Mouse (Mus musculus) stomach, embryonic 16.5 days (tissue): ENCODE measurements at regions not wholly inside any gene's neighbourhood (a gene's known extent, or its start where the extent isn't known, plus 50 kb on each side); places are given as distances from the start of the nearest gene placed in this dataset.

Source experiments
- ATAC-seq: fragments of 200-750 bp; cut with Nextera tagmentation; 2 replicates; pipeline ENCODE4 v1.8.0; 2017; ENCODE audit warnings: moderate number of reproducible peaks, moderate TSS enrichment; ENCODE audit not compliant: insufficient read depth, low FRiP score
- H3K27ac ChIP-seq: fragments of 300-500 bp; sonication (generic); 2 replicates; pipeline ENCODE4 v1.5.1; 2014; ENCODE audit warnings: low read length
- H3K27me3 ChIP-seq: fragments of 300-500 bp; sonication (generic); 2 replicates; pipeline ENCODE4 v1.6.1; 2014; ENCODE audit warnings: low read length, control low read depth, mixed read lengths; ENCODE audit not compliant: control insufficient read depth, insufficient read depth
- H3K36me3 ChIP-seq: fragments of 300-500 bp; sonication (generic); 2 replicates; pipeline ENCODE4 v1.6.1; 2014; ENCODE audit warnings: low read length; ENCODE audit not compliant: control insufficient read depth, insufficient read depth
- H3K4me1 ChIP-seq: fragments of 300-500 bp; sonication (generic); 2 replicates; pipeline ENCODE4 v1.6.1; 2014; ENCODE audit warnings: low read length, control low read depth, mixed read lengths; ENCODE audit not compliant: control insufficient read depth, insufficient read depth
- H3K4me2 ChIP-seq: fragments of 300-500 bp; sonication (generic); 2 replicates; pipeline ENCODE4 v1.6.1; 2014; ENCODE audit warnings: low read depth, low read length, mixed read lengths
- H3K4me3 ChIP-seq: fragments of 300-500 bp; sonication (generic); replicated peaks from 2 replicates; pipeline ENCODE4 v1.5.1; 2014; ENCODE audit warnings: mild to moderate bottlenecking, low read length
- H3K9ac ChIP-seq: fragments of 300-500 bp; sonication (generic); 2 replicates; pipeline ENCODE4 v1.6.1; 2014; ENCODE audit warnings: low read length
- H3K9me3 ChIP-seq: fragments of 300-500 bp; sonication (generic); replicated peaks from 2 replicates; pipeline ENCODE4 v1.6.1; 2016; ENCODE audit warnings: low read length, control low read depth; ENCODE audit not compliant: control insufficient read depth
- WGBS: fragments of 180-500 bp; shearing (Covaris S2); extraction: QIAGEN DNeasy Blood & Tissue Kit; methylation state at CpG from one replicate; pipeline ENCODE4 v1.1.7; 2014; 5-methylcytosine and 5-hydroxymethylcytosine counted together

DNA sequence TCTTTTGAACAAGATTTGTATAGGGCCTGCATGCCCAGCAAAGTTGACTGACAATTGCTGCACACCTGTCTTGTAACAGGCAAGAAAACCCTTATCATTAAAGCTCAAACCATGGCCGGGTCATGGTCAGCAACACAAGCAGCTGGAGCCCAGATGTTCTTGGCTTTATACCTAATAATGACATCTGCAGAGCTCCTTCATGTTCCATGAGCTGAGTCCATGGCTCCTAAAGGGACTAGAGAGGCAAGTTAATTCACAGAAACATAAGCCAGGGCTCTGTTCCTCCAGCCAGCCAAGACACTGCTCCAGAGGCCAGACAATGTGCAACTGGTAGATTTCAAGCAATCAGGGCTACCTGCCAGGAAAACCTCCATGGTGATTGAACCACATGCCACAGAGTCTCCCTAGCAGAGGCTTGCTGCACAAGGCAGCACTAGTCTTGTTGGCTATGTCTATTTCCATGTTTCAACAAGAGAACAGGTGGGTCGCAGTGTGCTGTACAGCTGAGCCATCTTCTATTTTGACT is 259.1 kb downstream of the Lrriq3 start:
- no peak overlapping the region for H3K4me2 ChIP-seq
- H3K4me3 ChIP-seq = no peak overlapping the region
- WGBS = 79% methylated on average over 2 of the region's 2 CpGs
- H3K9me3 ChIP-seq = no peaks in the 10 kb centered on the region
- H3K27ac ChIP-seq = no peak overlapping the region
- no peaks in the 10 kb centered on the region for H3K36me3 ChIP-seq
- H3K4me1 ChIP-seq = no peaks in the 10 kb centered on the region
- no peak overlapping the region for H3K9ac ChIP-seq
- no peaks in the 10 kb centered on the region for H3K27me3 ChIP-seq
- ATAC-seq = no peak

DNA sequence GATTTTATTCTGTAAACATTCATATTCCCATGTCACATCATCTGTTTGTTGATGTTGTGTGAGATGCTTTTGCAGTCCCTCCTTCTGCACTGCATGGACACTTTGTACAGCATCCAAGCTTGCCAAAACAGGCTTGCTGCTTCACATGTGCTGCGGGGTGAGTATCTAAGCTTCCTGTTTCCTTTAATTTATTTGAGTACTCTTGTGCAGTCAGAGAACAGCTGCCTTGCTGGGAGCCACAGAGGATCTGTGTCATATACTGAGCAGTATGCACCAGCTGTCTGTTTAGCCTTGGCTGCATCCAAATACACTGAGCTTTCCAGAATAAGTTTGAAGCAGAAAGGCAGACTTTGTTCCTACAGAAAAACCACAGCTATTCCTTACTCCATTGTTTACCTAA is 267.2 kb downstream of the Lrriq3 start:
- Histone ChIP-seq H3K27ac (no peak overlapping the region), H3K9ac (no peak overlapping the region), H3K4me1 (no peaks in the 10 kb centered on the region), H3K27me3 (no peaks in the 10 kb centered on the region), H3K4me2 (no peak overlapping the region), H3K36me3 (no peaks in the 10 kb centered on the region), H3K4me3 (no peak overlapping the region), H3K9me3 (no peaks in the 10 kb centered on the region)
- WGBS = 47% methylated on average over 1 of the region's 1 CpGs
- ATAC-seq = peak; percentile 53; the same call in 1 of the 2 replicates

DNA sequence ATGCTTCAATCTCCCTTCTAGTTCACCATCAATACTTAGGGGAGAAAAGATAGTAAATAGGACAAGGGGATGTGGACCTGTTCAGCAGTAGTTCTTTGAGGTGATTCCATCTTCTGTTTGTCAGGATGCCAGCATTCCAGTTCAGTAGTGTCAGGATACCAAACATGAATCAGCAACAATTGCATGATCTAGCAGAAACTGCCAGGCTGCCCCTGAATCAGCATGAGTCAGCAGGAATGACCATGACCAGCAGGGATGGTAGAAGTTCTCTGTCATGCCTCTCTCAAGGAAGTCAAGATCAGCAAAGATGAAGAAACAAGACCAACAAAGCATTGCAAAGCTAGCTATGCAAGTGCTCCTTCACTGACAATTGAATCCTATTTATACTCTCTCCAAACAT is 277.5 kb downstream of the Lrriq3 start:
- Histone ChIP-seq H3K4me3 (no peak overlapping the region), H3K9ac (no peak overlapping the region), H3K27ac (no peak overlapping the region), H3K27me3 (no peaks in the 10 kb centered on the region), H3K4me1 (no peaks in the 10 kb centered on the region), H3K9me3 (no peaks in the 10 kb centered on the region), H3K4me2 (no peak overlapping the region), H3K36me3 (no peaks in the 10 kb centered on the region)
- no peak for ATAC-seq

DNA sequence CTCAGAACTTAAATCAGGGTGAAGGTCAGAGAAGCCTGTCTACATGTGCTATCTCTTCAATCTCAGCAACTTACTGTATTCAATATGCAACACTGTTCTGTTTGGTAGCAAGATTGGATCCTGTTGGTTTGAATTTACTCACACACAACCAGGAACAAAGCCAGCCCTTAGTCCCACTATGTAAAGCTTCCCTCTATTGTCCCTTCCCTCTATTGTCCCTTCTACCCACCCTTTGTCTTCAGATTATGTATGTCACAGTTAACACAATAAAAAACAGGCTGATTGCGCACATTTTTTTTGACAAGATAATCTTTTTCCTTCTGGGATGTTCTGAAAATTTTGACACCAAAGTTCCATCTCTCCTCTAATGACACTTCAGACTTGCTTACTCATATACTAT is 280.4 kb downstream of the Lrriq3 start:
- Histone ChIP-seq H3K4me1 (no peaks in the 10 kb centered on the region), H3K9ac (no peak overlapping the region), H3K27me3 (no peaks in the 10 kb centered on the region), H3K4me3 (no peak overlapping the region), H3K9me3 (no peaks in the 10 kb centered on the region), H3K36me3 (no peaks in the 10 kb centered on the region), H3K4me2 (no peak overlapping the region), H3K27ac (no peak overlapping the region)
- WGBS = 84% methylated on average over 1 of the region's 1 CpGs
- no peak for ATAC-seq

DNA sequence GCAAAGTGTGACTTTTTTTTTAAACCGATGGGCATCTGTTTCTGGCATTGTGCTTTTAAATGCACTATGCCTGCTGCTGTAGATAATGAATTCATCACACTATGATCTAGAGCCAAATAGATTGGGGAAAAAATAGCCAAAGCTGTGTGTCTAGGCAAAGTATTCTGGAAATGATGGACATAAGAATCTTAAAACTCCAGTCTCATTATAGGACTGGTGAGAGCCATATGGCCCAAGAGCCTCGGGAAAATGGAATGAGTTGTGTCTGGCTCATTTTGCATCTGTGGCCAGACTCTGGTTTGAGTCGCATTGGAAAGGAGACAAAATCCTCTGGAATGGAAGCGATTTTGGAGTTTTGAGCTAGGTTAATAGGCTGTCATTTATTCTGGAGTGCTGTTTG is 288.7 kb downstream of the Lrriq3 start:
- Histone ChIP-seq H3K9ac (no peak overlapping the region), H3K9me3 (no peaks in the 10 kb centered on the region), H3K27me3 (no peaks in the 10 kb centered on the region), H3K4me2 (no peak overlapping the region), H3K4me3 (no peak overlapping the region), H3K36me3 (no peaks in the 10 kb centered on the region), H3K4me1 (no peaks in the 10 kb centered on the region), H3K27ac (no peak overlapping the region)
- 82% methylated on average over 4 of the region's 4 CpGs for WGBS
- no peak for ATAC-seq

DNA sequence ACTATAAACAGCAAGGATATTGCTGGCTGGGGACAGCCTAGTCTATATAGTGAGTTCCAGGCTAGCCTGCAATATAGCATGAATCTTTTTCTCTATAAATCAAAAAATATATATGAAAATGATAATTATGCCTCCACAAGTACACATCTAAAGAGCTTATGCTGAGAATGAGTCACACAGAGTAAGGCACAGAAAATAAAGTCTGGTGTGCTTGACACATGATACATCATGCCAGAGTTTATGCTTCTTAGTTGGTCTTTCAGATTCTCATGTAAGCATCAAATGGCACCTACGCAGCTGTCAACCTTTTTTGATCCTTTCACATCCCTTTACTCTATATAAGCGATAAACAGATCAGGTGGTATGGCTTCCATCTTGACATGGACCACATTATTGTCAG is 289.6 kb downstream of the Lrriq3 start:
- no peak overlapping the region for H3K27ac ChIP-seq
- H3K9me3 ChIP-seq = no peaks in the 10 kb centered on the region
- ATAC-seq = no peak
- no peak overlapping the region for H3K4me3 ChIP-seq
- H3K27me3 ChIP-seq = no peaks in the 10 kb centered on the region
- 86% methylated on average over 2 of the region's 2 CpGs for WGBS
- no peak overlapping the region for H3K9ac ChIP-seq
- no peak overlapping the region for H3K4me2 ChIP-seq
- H3K4me1 ChIP-seq = no peaks in the 10 kb centered on the region
- no peaks in the 10 kb centered on the region for H3K36me3 ChIP-seq

DNA sequence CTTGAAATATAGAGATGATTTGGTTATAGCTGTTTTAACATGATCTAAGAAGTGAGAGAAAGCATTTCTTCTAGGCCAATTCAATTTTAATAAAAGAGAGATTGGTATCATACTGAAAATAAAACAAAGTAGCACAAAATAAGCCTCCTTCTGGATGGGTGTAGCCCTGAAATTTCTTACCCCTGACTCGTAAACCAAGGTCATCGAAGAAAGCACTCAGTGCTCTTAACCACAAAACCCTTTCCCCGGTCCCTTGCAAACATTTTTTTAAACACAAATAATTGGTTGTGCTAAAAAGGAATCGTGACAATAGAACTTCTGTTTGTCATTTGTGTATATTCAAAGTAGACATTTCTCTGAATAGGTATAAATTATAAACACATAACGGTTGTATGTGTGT is 297.4 kb downstream of the Lrriq3 start:
- Histone ChIP-seq H3K9me3 (no peaks in the 10 kb centered on the region), H3K4me3 (no peak overlapping the region), H3K36me3 (no peaks in the 10 kb centered on the region), H3K27ac (no peak overlapping the region), H3K4me2 (no peak overlapping the region), H3K4me1 (no peaks in the 10 kb centered on the region), H3K9ac (no peak overlapping the region), H3K27me3 (no peaks in the 10 kb centered on the region)
- no peak for ATAC-seq
- WGBS = 76% methylated on average over 5 of the region's 5 CpGs

DNA sequence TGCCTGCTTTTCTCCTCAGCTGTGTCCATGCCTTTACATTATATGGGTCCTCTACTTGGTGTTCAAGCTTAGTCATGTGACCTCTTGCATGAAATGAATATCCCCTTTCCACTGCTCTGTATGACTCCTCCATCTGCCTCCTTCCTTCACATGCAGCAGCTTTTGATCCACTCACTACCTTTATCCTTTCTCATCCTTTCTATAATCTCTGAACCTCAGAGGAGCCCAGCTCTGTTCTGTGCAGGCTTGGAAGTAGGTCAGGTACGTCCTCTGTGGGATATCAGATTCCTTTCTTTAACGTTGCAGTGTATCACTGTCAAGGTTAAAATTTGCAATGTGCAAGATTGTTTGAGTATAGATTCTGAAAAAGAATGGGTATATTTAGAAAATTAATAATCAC is 302.9 kb downstream of the Lrriq3 start:
- H3K4me2 ChIP-seq = no peak overlapping the region
- H3K36me3 ChIP-seq = no peaks in the 10 kb centered on the region
- H3K4me3 ChIP-seq = no peak overlapping the region
- H3K9ac ChIP-seq = no peak overlapping the region
- no peaks in the 10 kb centered on the region for H3K4me1 ChIP-seq
- no peaks in the 10 kb centered on the region for H3K27me3 ChIP-seq
- ATAC-seq = no peak
- 76% methylated on average over 2 of the region's 2 CpGs for WGBS
- no peak overlapping the region for H3K27ac ChIP-seq
- H3K9me3 ChIP-seq = no peaks in the 10 kb centered on the region

DNA sequence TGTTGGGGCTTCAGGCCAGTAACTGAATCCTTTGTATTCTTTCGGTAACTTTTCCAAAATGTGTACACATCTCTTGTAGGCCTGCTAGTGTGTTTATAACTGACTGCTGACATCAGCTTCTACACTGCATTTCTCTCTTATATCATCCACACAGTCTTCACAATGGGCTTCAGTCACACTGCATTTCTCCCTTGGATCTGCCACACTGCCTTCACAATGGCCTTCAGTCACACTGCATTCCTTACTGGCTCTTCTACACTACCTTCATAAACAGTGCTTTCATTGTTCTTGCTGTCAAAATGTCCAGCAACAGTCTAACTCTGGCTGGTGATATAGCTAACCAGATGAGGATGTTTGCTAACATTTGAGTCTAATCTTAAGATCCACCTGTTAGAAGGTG is 308.5 kb downstream of the Lrriq3 start:
- Histone ChIP-seq H3K4me2 (no peak overlapping the region), H3K9me3 (no peaks in the 10 kb centered on the region), H3K4me1 (no peaks in the 10 kb centered on the region), H3K9ac (no peak overlapping the region), H3K4me3 (no peak overlapping the region), H3K27me3 (no peaks in the 10 kb centered on the region), H3K36me3 (no peaks in the 10 kb centered on the region), H3K27ac (no peak overlapping the region)
- ATAC-seq = no peak
- 68% methylated on average over 1 of the region's 1 CpGs for WGBS

DNA sequence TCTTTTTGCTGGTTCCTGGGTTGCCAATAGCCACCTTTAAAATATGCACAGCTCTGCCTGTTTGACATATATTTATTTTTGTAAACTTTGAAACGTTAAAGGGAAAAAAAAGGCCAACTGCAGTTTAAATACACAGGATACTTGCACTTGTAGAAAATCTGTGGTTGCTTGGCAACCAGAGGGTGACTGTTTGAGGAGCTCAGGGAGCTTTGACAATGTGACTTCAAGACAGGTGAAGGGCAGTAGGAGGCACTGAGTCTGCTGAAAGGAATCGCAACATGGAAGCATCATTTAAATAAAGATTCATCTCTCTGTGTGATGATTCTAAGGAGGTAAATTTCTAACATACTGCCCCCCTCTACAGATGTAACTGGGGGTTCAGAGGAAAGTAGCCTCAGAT is 315.7 kb downstream of the Lrriq3 start:
- Histone ChIP-seq H3K9me3 (no peaks in the 10 kb centered on the region), H3K27me3 (no peaks in the 10 kb centered on the region), H3K27ac (no peak overlapping the region), H3K9ac (no peak overlapping the region), H3K4me1 (no peaks in the 10 kb centered on the region), H3K36me3 (no peaks in the 10 kb centered on the region), H3K4me2 (no peak overlapping the region), H3K4me3 (no peak overlapping the region)
- ATAC-seq = no peak
- 30% methylated on average over 2 of the region's 2 CpGs for WGBS
